Mouse (Mus musculus) WW6 (cell line): ENCODE results near the gene Entpd1.
"Not testable (repeated sequence)": the region's sequence is repeated elsewhere in the genome, so short reads cannot be mapped to it uniquely, and the experiment has no call there.

Experiments used
- DNase-seq: peaks from one replicate; pipeline ENCODE4 v3.0.0-alpha.2; 2013; ENCODE audit warnings: low read depth, low spot score

Gene Entpd1

DNA sequence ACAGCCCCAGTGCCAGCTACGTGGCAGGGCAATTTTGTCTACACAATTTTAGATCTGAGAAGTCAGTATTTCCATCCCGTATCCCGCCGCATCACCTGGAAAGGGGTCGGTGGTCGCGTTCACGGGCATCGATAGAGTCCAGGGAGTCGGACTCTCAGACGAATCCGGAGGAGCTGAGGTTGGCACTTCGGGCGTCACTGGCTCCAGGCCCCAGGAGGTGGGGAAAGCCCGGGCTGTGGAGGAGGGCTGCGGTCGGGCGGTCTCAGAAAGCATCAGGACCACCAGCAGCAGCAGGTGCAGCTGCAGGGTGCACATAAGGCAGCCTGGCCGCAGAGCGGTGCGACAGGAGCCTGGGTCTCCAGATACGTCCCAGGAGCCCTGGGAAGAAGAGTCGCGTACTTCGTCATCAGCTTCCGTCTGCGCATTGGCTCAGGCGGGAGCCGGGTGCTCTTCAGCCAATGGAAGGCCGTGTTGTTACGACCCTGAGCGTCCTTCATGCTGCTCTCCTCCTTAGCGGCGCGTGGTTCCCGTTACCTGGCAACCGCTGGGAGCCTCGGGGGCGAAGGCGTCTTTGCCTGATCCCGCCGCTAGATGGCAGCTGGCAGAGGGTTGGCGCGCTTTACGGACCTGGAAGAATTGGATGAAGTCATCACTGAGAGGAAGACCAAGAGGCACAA, at the start of gene Entpd1, which contains the start of gene Tctn3:
Gene Entpd1, plus strand, starts transcription at position 537 of the 677 bp plus-strand sequence.
Gene Tctn3, minus strand, starts transcription at position 404 of the 677 bp plus-strand sequence.
- peak; percentile 93 for DNase-seq

DNA sequence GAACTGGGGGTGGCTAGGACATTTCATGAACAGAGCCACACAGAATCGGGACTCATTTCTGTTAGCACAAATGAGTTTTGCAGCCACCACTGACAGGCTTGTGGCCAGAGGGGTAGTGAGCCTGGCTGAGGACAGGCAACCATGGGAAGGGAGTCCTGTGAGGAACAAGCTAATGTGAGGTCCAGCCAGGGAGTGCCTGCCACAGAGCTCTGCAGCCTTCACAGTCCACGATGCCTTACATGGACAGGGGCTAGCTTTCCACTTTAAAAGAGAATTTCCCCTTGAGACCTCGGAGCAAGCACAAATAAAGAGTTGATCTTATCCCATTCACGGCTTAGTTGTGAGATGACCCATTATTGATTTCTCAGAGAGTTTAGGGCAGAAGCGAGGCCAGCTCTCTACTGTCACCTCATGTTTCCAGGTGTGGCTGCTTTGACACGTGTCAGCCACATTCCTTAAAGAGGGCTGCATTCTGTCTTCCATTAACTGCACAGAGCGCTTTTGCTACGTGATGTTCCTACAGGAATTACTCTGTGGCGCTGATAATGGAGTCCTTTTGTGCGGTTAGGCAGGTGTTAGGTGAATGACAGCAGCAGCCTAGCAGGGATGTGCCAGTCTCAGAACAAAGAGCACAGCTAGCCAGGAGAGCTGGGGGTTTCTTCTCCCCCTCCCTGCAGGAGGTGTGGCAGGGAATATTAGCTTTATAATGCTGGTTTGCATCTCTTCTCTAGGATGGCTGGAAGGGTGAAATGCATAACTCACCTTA, 48.1 kb upstream of the Entpd1 start:
- DNase-seq = no peak

DNA sequence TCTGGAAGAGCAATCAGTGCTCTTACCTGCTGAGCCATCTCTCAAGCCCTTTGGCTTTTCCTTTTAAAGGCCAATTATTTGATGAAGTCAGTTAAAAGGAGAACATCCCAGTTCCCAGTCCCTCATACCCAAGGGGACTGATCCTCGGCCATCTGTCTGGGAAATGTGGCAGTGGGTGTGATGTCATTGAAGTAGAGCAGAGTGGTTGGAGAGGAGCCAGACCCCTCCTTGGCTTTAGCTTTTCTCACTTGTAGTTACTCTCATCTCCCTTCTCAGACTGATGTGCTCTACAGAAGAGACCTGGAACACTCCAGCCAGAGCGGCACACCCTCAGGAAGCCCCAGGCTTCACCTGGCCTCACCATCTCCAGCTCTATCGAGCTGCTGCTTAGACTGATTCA, 44.5 kb upstream of the Entpd1 start:
- DNase-seq = no peak

DNA sequence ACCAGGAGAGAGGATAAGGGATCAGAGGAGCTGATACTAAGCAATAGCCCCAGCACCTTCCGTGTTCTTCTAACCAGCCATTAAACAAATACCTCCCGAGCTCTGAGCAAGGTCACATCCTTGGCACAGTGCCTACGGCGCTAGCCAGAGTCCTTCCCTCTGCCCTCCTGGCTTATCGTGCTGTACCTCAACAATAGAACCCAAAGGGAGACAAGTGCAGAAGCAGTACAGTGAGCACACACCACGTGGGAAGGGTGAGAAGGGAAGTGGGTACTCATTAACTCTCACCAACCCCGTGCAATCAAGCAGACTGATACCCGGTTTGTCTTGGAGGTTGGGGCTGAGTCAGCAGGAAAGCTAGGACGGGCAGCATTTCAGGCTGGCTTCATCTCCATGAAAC, 41.4 kb upstream of the Entpd1 start:
- DNase-seq = no peak

DNA sequence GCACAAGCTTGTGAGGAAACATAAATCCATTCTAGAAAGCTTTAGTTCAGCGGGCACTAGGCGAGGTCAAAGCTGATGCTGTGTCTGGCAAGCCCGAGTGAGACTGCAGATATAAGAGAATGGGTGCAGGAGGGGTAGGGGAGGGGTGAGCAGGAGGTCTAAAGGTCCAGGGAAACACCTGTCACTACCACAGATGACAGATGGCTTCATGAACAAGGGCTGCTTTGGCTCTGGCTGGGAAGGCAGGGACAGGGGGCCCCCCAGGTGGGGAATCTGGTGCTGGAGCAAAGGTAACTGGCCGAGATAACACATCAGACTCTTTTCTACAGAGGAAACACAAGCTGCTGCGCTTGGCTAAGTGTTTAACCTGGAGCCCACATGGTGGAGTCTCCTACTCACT, 36.7 kb upstream of the Entpd1 start:
- no peak for DNase-seq

DNA sequence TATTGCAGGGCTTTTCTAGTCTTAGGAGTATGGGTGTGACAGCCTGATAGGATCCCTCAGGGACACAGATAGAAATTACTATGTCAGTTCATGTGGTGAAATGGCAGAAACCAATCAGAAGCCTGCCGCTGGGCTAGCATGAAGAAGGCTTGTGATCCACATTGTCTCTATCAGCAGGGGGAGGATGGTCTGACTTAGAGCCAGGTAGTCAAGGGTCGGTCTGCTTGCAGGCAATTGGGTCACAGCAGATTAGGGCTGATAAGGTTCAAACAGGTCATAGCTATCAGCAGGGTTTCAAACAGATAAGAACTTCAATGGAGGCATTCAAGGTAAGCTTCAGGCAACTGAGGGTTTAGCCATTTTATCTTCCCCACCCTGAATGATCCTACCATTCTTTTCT, 31.3 kb upstream of the Entpd1 start:
- DNase-seq = no peak

DNA sequence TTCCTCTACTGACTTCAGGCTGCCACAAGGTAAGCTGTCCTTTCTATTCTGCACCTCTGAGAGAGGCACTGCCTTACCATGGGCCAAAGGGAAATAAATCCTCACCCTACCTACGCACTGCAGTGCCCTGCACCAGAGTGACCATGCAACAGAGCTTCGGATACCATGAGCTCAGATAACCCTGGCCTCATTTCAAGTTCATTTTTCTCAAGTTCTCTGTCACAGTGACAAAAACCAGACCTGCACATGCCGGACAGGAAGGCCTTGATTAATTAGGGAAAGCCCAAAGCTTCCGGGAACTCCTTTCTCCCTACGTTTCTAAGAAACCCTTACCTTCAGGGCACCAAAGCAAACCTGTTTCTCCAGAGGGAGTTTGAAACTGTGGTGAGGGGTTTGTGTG, 30.5 kb upstream of the Entpd1 start:
- DNase-seq = no peak

DNA sequence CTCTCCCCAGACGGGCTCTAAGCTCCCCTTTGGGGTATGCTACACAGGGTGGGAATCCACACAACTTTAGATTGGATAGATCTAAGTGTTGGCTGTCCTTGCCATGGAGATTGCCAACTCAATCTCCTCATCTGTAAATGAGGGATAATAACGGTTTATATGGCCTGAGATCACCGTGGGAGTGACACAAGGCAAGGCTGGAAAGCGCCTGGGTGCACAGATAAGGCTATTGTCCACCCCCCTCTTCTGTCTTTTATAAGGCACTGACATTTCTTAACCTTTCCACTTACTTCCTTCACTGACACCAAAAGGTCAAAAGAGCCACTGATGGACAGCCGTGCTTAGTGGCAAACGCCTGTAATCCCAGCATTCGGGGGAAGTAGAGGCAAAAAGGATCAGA, 25.3 kb upstream of the Entpd1 start:
- DNase-seq = no peak

DNA sequence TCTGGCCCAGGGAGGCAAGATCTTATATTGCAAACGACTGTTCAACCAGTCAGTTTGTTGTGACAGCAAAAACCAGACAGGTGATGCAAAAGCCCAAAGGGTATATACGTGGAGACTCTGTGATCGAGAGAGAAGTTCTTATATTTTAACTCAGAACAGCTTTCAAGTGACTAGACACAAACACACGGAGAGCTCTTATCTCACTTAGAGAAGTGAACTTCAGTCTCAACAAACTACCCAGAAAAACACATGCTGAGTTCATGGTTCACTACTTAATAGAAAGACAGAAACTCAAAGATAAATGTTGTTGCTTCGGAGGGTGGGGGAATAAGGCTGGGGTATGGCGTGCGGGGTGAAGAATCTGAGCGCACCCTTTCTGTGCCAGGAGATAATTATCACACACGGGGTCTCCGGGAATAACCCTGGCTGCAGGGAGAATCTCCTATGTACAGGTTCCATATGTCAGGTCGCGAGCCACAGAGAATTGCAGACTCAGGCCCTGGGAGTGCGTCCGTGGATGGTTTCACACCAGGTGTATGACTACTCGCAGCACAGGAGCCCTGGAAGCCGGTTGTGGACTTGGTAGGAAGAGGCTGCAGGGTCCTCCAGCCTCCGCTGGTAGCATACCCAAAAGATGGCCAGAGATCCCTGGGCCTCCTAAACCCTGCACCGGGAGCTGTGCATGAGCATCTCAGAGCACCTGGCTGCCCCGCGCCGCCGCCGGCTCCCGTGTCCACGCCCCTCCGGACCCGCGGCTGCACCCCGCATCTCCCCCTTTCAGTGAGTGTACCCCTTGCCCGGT, 24.5 kb upstream of the Entpd1 start:
- DNase-seq = no peak

DNA sequence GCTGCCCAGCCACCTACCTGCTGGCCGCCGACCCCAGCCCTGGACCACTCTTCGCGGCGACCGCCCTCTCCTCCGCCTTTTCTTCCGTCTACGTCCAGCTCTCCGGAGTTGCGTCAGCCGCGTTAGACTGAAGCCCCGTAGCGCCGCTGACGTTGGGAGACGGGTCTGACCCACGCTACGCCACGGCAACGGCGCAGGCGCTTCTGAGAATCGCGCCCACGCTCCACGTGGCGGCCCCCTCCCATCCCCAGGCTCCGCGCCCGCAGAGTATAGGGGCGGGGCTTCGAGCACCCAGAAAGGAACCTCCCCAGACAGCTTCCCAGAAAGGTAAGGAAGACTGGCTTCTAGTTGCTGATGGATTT, 23.9 kb upstream of the Entpd1 start, which contains the start of gene Aldh18a1:
Gene Aldh18a1, minus strand, starts transcription at position 171 of the 362 bp plus-strand sequence.
- DNase-seq = peak; percentile 90

DNA sequence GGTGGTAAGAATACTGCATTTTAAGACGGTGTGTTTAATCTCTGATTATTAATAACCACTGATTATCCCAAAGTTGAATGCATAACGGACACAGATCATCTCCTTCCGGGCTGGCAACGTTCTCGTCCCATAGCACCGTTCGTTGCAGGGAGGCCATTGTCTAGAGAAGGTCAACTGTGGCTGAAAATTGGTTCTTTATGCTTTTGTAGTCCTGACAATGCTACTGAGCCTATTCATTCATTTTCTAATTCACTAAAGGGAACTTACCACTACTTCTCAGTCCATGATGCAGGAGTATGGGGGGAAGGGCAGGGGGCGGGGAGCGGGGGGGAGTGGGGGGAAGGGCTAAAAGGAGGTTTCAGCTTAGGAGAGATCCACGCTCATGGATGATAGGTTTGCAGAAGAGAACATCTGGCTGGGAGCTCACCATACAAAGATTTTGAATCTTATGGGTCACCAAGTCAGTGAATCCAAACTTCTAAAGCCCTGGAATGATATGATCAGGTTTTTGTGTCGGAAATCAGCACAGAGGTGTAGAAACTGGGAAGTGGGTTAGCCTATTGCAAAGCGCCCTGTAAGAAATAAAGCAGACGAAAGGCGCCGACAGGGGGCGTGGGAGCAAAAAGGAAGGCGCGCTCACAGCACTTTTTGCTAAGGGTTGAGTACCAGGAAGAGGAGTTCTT, 23.2 kb upstream of the Entpd1 start:
- DNase-seq = peak; percentile 79

DNA sequence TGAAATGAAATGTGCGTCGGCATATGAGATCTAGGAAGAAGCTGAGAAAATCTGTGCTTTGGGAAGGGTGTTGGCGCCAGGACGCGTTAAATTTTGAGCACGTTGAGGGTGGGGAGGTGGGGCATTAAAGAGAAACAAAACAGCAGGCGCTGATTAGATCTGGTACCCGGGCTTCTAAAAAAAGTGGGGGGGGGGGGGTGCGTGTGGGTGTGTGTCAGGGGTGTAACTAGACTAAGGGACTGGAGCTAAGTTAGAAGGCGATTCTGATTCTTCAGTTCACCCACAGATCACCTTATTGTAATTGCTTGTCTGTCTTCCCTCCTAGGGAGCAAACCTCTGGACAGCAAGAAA, 22.7 kb upstream of the Entpd1 start:
- DNase-seq = no peak

DNA sequence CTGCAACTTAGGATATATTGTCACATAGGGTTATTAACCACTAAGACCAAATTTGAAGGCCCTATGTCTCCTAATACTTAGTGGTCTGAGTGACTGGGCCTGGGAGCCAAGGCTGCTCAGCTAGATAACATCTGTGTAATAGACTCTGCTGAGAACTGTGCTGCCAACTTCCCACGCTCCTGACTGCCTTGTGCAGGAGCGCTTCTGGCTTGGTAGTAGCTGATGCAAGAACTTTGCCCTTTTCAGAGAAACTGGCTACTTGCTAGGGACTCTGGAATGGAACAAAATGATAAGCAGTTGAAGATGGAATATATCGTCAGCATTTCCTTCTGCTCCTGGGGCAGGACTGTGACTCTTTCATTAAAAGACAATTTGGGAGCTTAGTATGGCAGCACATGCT, 16.9 kb upstream of the Entpd1 start:
- DNase-seq = no peak

DNA sequence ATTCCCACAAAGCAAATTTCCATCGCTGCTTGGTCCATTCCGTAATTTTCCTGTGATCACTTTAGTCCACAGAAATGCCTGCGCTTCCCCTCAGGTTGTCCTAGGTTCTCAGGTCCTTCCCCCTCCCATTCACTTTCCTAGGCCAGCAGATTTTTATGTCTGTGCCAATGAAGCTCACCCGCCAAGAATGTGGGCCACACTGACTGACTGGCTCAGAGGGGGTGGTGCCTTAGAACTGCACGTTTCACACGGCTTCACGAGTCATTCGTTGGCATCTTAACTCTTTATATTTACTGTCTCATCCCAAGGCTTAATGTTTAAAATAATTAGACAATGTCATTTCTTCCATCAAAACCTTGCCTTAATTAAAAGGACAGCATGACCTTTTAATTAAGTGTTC, 16.3 kb upstream of the Entpd1 start:
- DNase-seq = no peak

DNA sequence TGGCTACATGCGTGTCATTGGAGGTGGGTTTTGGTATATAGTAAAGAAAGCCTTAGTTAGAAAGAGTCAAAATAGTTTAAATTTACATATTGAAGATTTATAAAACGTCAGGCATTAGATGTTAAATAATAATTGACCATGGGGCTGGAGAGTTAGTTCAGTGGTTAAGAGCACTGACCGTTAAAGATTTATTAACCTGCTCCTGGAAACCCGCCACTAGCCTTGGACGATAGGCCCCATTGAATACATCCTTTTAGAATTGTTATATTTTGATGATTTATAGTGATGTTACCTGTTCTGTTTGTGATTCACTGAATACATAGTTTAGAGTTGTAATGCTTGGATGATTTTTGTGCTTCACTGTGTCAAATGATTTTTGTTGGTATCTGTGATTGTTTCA, 11.3 kb upstream of the Entpd1 start:
- DNase-seq = not testable (repeated sequence)

DNA sequence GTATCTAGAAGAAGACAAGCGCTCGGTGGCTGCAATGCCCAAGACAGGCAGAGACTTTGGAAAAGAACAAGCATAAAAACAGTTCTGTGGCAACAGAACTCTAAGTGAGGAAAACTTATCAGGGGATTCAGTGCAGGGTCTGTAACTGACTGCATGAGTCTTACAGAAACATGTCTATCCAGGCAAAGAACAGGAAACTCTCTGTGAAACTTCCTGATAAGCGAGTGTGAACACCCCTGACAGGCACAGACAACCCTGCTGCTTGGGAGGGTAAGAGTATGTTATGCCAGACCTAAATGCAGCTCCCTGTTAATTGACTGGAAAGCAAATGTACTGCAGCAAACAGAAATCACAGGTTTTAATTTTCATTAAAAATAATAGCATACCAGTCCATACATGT, 10.3 kb upstream of the Entpd1 start:
- DNase-seq = no peak

DNA sequence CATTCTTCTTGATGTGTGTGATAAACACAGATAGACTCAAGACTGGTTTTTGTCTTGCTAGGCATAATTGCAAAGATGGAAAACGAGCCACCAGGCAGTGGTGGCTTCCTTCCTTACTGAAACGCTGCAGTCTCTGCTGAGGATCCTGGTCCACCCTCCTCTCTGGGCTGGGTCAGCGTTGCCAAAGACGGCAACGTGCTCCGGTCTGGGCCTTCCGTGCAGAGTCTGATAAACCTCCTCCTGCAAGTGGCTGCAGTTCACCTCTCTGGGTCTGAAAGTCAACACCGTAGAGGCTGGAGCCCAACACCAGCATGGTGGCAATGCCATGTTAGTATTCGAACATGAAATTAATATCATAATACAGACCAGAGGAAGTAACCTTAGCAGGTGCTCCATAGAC, 7.0 kb upstream of the Entpd1 start:
- DNase-seq = no peak

DNA sequence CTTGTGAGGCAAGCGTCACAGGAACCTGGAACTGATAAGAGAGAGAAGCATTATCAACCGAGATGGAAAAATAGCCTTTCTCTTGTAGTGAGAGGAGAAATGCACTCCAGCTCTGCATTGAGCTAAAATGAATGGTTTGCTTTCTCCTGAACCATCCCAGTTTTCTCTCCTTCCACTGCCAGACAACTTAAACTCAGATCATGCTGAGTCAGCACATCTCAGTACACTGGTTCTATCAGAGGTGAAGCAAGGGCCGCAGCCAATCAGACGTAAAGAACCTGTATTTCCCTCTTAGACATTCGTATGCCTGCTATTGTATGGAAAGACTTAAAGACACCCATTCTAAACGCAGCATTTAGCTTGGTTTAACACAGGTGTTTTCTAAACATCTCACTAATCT, 4.5 kb upstream of the Entpd1 start:
- no peak for DNase-seq

DNA sequence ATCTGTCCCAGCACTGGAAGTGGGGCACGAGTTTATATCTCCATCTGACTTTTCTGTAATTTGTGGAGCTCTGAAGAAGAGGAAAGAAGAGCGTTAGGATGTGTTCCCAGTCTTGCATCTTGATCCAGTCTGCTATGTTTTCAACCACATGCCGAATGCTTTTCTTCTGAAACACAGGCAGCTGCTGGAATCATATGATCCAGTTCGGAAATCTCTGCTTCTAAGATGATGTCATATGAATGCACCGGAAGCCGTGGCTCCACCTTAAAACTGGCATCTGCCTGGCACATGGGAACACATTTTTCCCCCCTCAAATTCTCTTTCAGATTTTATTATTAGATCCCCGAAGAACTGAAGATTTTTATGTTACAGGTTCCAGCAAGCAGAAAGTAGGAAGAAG, 2.6 kb downstream of the Entpd1 start:
- no peak for DNase-seq

DNA sequence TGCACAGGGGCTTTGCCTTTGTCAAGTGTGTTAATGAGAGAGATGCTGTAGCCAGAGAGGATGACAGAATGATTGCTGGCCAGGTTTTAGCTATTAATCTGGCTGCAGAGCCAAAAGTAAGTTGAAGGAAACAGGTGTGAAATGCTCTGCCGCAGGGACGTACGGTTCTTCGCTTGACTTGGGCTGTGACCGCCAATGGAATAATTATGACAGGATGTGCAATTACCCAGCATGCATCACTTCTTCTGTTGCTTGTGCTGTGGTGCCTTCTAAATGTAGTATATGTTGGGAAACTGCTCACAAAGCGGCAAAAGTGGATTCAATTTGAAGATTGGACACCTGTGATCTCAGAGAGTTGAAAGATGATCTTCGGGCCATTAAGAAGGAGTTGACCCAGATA, 3.9 kb downstream of the Entpd1 start:
- DNase-seq = no peak

DNA sequence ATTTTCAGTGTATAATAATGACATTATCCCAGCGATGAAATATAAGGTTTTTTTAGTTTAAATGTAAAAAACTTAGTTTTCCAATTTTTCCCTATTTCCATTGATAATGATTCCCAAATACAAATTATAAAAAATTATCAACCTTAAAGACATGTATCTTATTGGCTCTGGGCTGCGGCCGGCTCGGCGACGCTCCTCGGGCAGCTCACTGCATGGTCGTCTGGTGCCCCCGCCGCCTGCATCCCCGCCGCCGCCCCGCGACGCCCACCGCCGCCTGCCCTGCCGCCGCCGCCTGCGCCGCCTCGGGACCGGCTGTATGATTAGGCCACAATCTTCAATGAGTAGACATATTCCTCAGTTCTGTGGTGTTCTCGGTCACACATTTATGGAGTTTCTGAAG, 9.4 kb downstream of the Entpd1 start:
- not testable (repeated sequence) for DNase-seq

DNA sequence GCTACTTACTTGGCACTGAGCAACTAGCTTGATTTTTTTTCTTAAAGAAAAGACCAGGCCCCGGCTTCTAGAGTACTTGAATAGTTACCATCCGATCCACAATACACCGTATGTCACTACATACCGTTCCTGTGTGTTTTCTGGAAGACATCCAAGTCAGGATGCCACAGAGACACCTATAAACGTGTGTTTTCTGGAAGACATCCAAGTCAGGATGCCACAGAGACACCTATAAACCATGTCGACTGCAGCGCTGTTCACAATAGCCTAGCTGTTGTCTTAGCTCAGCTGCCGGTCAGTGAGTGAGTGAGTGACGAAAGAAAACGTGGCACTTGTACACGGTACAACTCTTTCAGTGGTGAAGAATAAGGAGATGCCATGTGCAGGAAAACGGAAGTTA, 13.8 kb downstream of the Entpd1 start:
- no peak for DNase-seq
